Mouse (Mus musculus): ENCODE data around the gene Pappa2. TPM values are rescaled to one million over a fixed set of nuclear protein-coding genes. Genes with fewer than 3 reads are reported as not detected.

Pappa2 gene
- polyA plus RNA-seq, 1 experiment from 2014 or later, result 2.7 TPM

- WGBS, result 81% methylated on average over 7 of the region's 7 CpGs
- no peak for DNase-seq
- no peaks in the 10 kb centered on the region for H3K27me3 ChIP-seq (ENCODE audit: insufficient read depth, low read length)
These were observed 23.9 kb downstream of the Pappa2 start for GRCm38 (mm10) chr1:158956361-158956760.

GRCm38 (mm10) chr1:158954785-158955184 lies 25.5 kb downstream of the Pappa2 start:
- no peak for ATAC-seq (ENCODE audit: insufficient read depth)
- Histone ChIP-seq H3K9ac (no peak overlapping the region), H3K4me1 (ENCODE audit: insufficient read depth) (no peaks in the 10 kb centered on the region), H3K9me3 (ENCODE audit: low read depth, low read length) (no peaks in the 10 kb centered on the region), H3K4me2 (no peak overlapping the region), H3K4me3 (ENCODE audit: low read depth, low read length) (no peak overlapping the region), H3K36me3 (ENCODE audit: insufficient read depth) (no peaks in the 10 kb centered on the region), H3K27me3 (ENCODE audit: insufficient read depth, low read length) (no peaks in the 10 kb centered on the region), H3K27ac (ENCODE audit: low read depth) (no peak overlapping the region)
- no peak for TF ChIP-seq CTCF (IDR thresholded peaks at IDR 0.05; ENCODE audit: low read depth)
- 51% methylated on average over 6 of the region's 6 CpGs for WGBS
- DNase-seq, result no peak

More at GRCm38 (mm10) chr1:158956361-158956760, 23.9 kb downstream of the Pappa2 start:
- Histone ChIP-seq H3K4me1 (ENCODE audit: insufficient read depth) (no peaks in the 10 kb centered on the region), H3K9ac (no peak overlapping the region), H3K4me3 (ENCODE audit: low read depth, low read length) (no peak overlapping the region), H3K4me2 (no peak overlapping the region), H3K36me3 (ENCODE audit: insufficient read depth) (no peaks in the 10 kb centered on the region), H3K9me3 (ENCODE audit: low read depth, low read length) (no peaks in the 10 kb centered on the region), H3K27ac (ENCODE audit: low read depth) (no peak overlapping the region)
- no peak for ATAC-seq (ENCODE audit: insufficient read depth)
- no peak for TF ChIP-seq CTCF (IDR thresholded peaks at IDR 0.05; ENCODE audit: low read depth)

GRCm38 (mm10) chr1:158953479-158954207 lies 26.6 kb downstream of the Pappa2 start:
- Histone ChIP-seq H3K27me3 (ENCODE audit: insufficient read depth, low read length) (no peaks in the 10 kb centered on the region), H3K27ac (ENCODE audit: low read depth) (no peak overlapping the region), H3K36me3 (ENCODE audit: insufficient read depth) (no peaks in the 10 kb centered on the region), H3K4me2 (no peak overlapping the region), H3K9me3 (ENCODE audit: low read depth, low read length) (no peaks in the 10 kb centered on the region), H3K4me1 (ENCODE audit: insufficient read depth) (no peaks in the 10 kb centered on the region), H3K4me3 (ENCODE audit: low read depth, low read length) (no peak overlapping the region), H3K9ac (no peak overlapping the region)
- WGBS, result 30% methylated on average over 6 of the region's 6 CpGs
- DNase-seq (peak; percentile 93), ATAC-seq (ENCODE audit: insufficient read depth) (peak; percentile 87)
- peak; percentile 94 for TF ChIP-seq CTCF (IDR thresholded peaks at IDR 0.05; ENCODE audit: low read depth)

- Histone ChIP-seq H3K9ac (no peak overlapping the region), H3K27me3 (ENCODE audit: insufficient read depth, low read length) (no peaks in the 10 kb centered on the region), H3K36me3 (ENCODE audit: insufficient read depth) (no peaks in the 10 kb centered on the region), H3K4me2 (no peak overlapping the region), H3K27ac (ENCODE audit: low read depth) (no peak overlapping the region), H3K4me1 (ENCODE audit: insufficient read depth) (no peaks in the 10 kb centered on the region), H3K4me3 (ENCODE audit: low read depth, low read length) (no peak overlapping the region), H3K9me3 (ENCODE audit: low read depth, low read length) (no peaks in the 10 kb centered on the region)
- 79% methylated on average over 6 of the region's 6 CpGs for WGBS
- TF ChIP-seq CTCF (IDR thresholded peaks at IDR 0.05; ENCODE audit: low read depth), result no peak
- ATAC-seq (ENCODE audit: insufficient read depth) (no peak), DNase-seq (no peak)
These were observed 31.2 kb downstream of the Pappa2 start for GRCm38 (mm10) chr1:158949041-158949440.

- DNase-seq, result no peak
- 47% methylated on average over 6 of the region's 6 CpGs for WGBS
- ATAC-seq (ENCODE audit: insufficient read depth), result no peak
- H3K9ac ChIP-seq, result no peak overlapping the region
- no peaks in the 10 kb centered on the region for H3K4me1 ChIP-seq (ENCODE audit: insufficient read depth)
- no peak for TF ChIP-seq CTCF (IDR thresholded peaks at IDR 0.05; ENCODE audit: low read depth)
- no peaks in the 10 kb centered on the region for H3K27me3 ChIP-seq (ENCODE audit: insufficient read depth, low read length)
- no peak overlapping the region for H3K4me3 ChIP-seq (ENCODE audit: low read depth, low read length)
- no peaks in the 10 kb centered on the region for H3K36me3 ChIP-seq (ENCODE audit: insufficient read depth)
- no peak overlapping the region for H3K4me2 ChIP-seq
- H3K9me3 ChIP-seq (ENCODE audit: low read depth, low read length), result no peaks in the 10 kb centered on the region
- H3K27ac ChIP-seq (ENCODE audit: low read depth), result no peak overlapping the region
These were observed 32.1 kb downstream of the Pappa2 start for GRCm38 (mm10) chr1:158947981-158948735.

- TF ChIP-seq CTCF (IDR thresholded peaks at IDR 0.05; ENCODE audit: low read depth), result no peak
- no peaks in the 10 kb centered on the region for H3K27me3 ChIP-seq (ENCODE audit: insufficient read depth, low read length)
- 50% methylated on average over 4 of the region's 4 CpGs for WGBS
- no peak for ATAC-seq (ENCODE audit: insufficient read depth)
- H3K9me3 ChIP-seq (ENCODE audit: low read depth, low read length), result no peaks in the 10 kb centered on the region
- no peak overlapping the region for H3K4me2 ChIP-seq
- H3K36me3 ChIP-seq (ENCODE audit: insufficient read depth), result no peaks in the 10 kb centered on the region
- no peak overlapping the region for H3K27ac ChIP-seq (ENCODE audit: low read depth)
- no peaks in the 10 kb centered on the region for H3K4me1 ChIP-seq (ENCODE audit: insufficient read depth)
- no peak for DNase-seq
- no peak overlapping the region for H3K4me3 ChIP-seq (ENCODE audit: low read depth, low read length)
- H3K9ac ChIP-seq, result no peak overlapping the region
These were observed 35.4 kb downstream of the Pappa2 start for GRCm38 (mm10) chr1:158944936-158945335.

- TF ChIP-seq CTCF (IDR thresholded peaks at IDR 0.05; ENCODE audit: low read depth), result no peak
- 65% methylated on average over 3 of the region's 3 CpGs for WGBS
These were observed 37.4 kb downstream of the Pappa2 start for GRCm38 (mm10) chr1:158942864-158943263.

More at GRCm38 (mm10) chr1:158942864-158943263, 37.4 kb downstream of the Pappa2 start:
- Histone ChIP-seq H3K9ac (no peak overlapping the region), H3K4me2 (no peak overlapping the region), H3K27me3 (ENCODE audit: insufficient read depth, low read length) (no peaks in the 10 kb centered on the region), H3K36me3 (ENCODE audit: insufficient read depth) (no peaks in the 10 kb centered on the region), H3K9me3 (ENCODE audit: low read depth, low read length) (no peaks in the 10 kb centered on the region), H3K27ac (ENCODE audit: low read depth) (no peak overlapping the region), H3K4me1 (ENCODE audit: insufficient read depth) (no peaks in the 10 kb centered on the region), H3K4me3 (ENCODE audit: low read depth, low read length) (no peak overlapping the region)
- ATAC-seq (ENCODE audit: insufficient read depth) (no peak), DNase-seq (no peak)

All from lung, embryonic 14.5 days (tissue).